Mouse (Mus musculus) thymus, adult 2 months (tissue): ENCODE results near the gene Tex28. TPM values are rescaled to one million over a fixed set of nuclear protein-coding genes. Genes with fewer than 3 reads are reported as not detected.
"Not testable (repeated sequence)": the region's sequence is repeated elsewhere in the genome, so short reads cannot be mapped to it uniquely, and the experiment has no call there.

Experiments
- DNase-seq: peaks from one replicate; pipeline ENCODE4 v3.0.0; 2021
- H3K27ac ChIP-seq: fragments of 200-500 bp; 2 replicates; pipeline ENCODE4 v1.5.1; 2012; ENCODE audit warnings: low read length, control low read depth; ENCODE audit not compliant: control insufficient read depth, insufficient read depth
- H3K27me3 ChIP-seq: fragments of 200-500 bp; 2 replicates; pipeline ENCODE4 v1.6.1; 2012; ENCODE audit warnings: mild to moderate bottlenecking, low read length, moderate library complexity, mixed read lengths; ENCODE audit not compliant: control insufficient read depth, insufficient read depth
- H3K36me3 ChIP-seq: fragments of 200-500 bp; 2 replicates; pipeline ENCODE4 v1.6.1; 2012; ENCODE audit warnings: mild to moderate bottlenecking, low read length, moderate library complexity; ENCODE audit not compliant: control insufficient read depth, insufficient read depth
- H3K4me1 ChIP-seq: fragments of 200-500 bp; replicated peaks from 2 replicates; pipeline ENCODE4 v1.6.1; 2012; ENCODE audit warnings: low read length; ENCODE audit not compliant: control insufficient read depth, insufficient read depth
- H3K4me3 ChIP-seq: fragments of 200-500 bp; 2 replicates; pipeline ENCODE4 v1.5.1; 2012; ENCODE audit warnings: mild to moderate bottlenecking, low read length, control low read depth, moderate library complexity; ENCODE audit not compliant: control insufficient read depth, insufficient read depth
- CTCF ChIP-seq: fragments of 200-500 bp; IDR thresholded peaks from 2 replicates; pipeline ENCODE4 v1.5.1; 2012; ENCODE audit warnings: mild to moderate bottlenecking, control low read depth, low read length, moderate library complexity, borderline replicate concordance; ENCODE audit not compliant: control insufficient read depth, poor library complexity, insufficient read depth; ENCODE audit errors: extremely low read depth
- POLR2A ChIP-seq: fragments of 200-500 bp; IDR thresholded peaks from 2 replicates; pipeline ENCODE4 v1.6.1; 2012; ENCODE audit warnings: mild to moderate bottlenecking, low read length, control low read depth, moderate library complexity; ENCODE audit not compliant: control insufficient read depth, poor library complexity, insufficient read depth; ENCODE audit errors: extremely low read depth
- WGBS: fragments of 180-500 bp; shearing (Covaris S2); methylation state at CpG from one replicate; pipeline ENCODE4 v1.1.7; 2018; 5-methylcytosine and 5-hydroxymethylcytosine counted together
- polyA plus RNA-seq: library from polyadenylated mRNA; depleted of rRNA; stranded (reverse); fragments of >200 nt; gene quantifications from 2 replicates; pipeline ENCODE4 v1.2.3, GENCODE M21; 2012; rRNA removed

The Tex28 gene
- polyA plus RNA-seq = 0.07 TPM in 1 of 2 replicates, not detected in the other

- Histone ChIP-seq H3K4me3 (no peak within 1 kb of the TSS), H3K27me3 (no peaks in the 10 kb centered on the region), H3K36me3 (no peaks in the 10 kb centered on the region), H3K27ac (no peak within 1 kb of the TSS), H3K4me1 (no peaks in the 10 kb centered on the region)
- TF ChIP-seq POLR2A (no peak), CTCF (no peak)
- no peak for DNase-seq
- 100% methylated on average over 1 of the region's 1 CpGs for WGBS
Observed at GRCm38 (mm10) chrX:74167738-74168137, at the start of gene Tex28. Gene Tex28, minus strand, starts transcription at chrX:74167838.

- Histone ChIP-seq H3K27ac (no peak overlapping the region), H3K4me3 (no peak overlapping the region), H3K4me1 (no peaks in the 10 kb centered on the region), H3K27me3 (no peaks in the 10 kb centered on the region), H3K36me3 (no peaks in the 10 kb centered on the region)
- no peak for DNase-seq
- TF ChIP-seq POLR2A (no peak), CTCF (no peak)
- 91% methylated on average over 2 of the region's 2 CpGs for WGBS
Observed at GRCm38 (mm10) chrX:74203556-74203955, 35.9 kb upstream of the Tex28 start.

GRCm38 (mm10) chrX:74176959-74177358 is 9.3 kb upstream of the Tex28 start, which contains the start of gene Tktl1:
Gene Tktl1, plus strand, starts transcription at chrX:74177259.
- no peaks in the 10 kb centered on the region for H3K27me3 ChIP-seq
- no peak within 1 kb of the TSS for H3K27ac ChIP-seq
- WGBS = 97% methylated on average over 17 of the region's 17 CpGs
- DNase-seq = no peak
- no peaks in the 10 kb centered on the region for H3K4me1 ChIP-seq
- TF ChIP-seq POLR2A (no peak), CTCF (no peak)
- H3K4me3 ChIP-seq = no peak within 1 kb of the TSS
- no peaks in the 10 kb centered on the region for H3K36me3 ChIP-seq

GRCm38 (mm10) chrX:74135263-74135662 is 32.4 kb downstream of the Tex28 start, which contains the start of gene Mecp2:
Gene Mecp2, minus strand, starts transcription at chrX:74135363.
- not testable (repeated sequence) for H3K27me3 ChIP-seq, DNase-seq, H3K27ac ChIP-seq, H3K4me1 ChIP-seq, H3K4me3 ChIP-seq, H3K36me3 ChIP-seq
- 45% methylated on average over 1 of the region's 1 CpGs for WGBS

- H3K27me3 ChIP-seq = no peaks in the 10 kb centered on the region
- no peak within 1 kb of the TSS for H3K27ac ChIP-seq
- no peak for DNase-seq
- TF ChIP-seq CTCF (no peak), POLR2A (no peak)
- no peaks in the 10 kb centered on the region for H3K4me1 ChIP-seq
- no peak within 1 kb of the TSS for H3K4me3 ChIP-seq
- H3K36me3 ChIP-seq = no peaks in the 10 kb centered on the region
Observed at GRCm38 (mm10) chrX:74127164-74127563, 40.5 kb downstream of the Tex28 start, which contains the start of gene Opn1mw. Gene Opn1mw, plus strand, starts transcription at chrX:74127464.

GRCm38 (mm10) chrX:74124975-74125374 is 42.7 kb downstream of the Tex28 start:
- no peak for TF ChIP-seq POLR2A
- TF ChIP-seq CTCF = no peak
- DNase-seq = peak; percentile 45
- no peaks in the 10 kb centered on the region for H3K4me1 ChIP-seq
- no peaks in the 10 kb centered on the region for H3K27me3 ChIP-seq
- H3K36me3 ChIP-seq = no peaks in the 10 kb centered on the region
- no peak overlapping the region for H3K27ac ChIP-seq
- no peak overlapping the region for H3K4me3 ChIP-seq
- 66% methylated on average over 2 of the region's 2 CpGs for WGBS

- TF ChIP-seq CTCF (peak; percentile 68; the same call in 1 of the 2 replicates), POLR2A (no peak)
- Histone ChIP-seq H3K4me1 (no peaks in the 10 kb centered on the region), H3K27me3 (no peaks in the 10 kb centered on the region), H3K36me3 (no peaks in the 10 kb centered on the region), H3K4me3 (peak overlapping the region; percentile 55), H3K27ac (peak overlapping the region; percentile 56; the same call in 1 of the 2 replicates)
- peak; percentile 65 for DNase-seq
- 4% methylated on average over 10 of the region's 10 CpGs for WGBS
Observed at GRCm38 (mm10) chrX:74115511-74115910, 52.1 kb downstream of the Tex28 start.
